Mouse (Mus musculus) common myeloid progenitor, adult 5-6 weeks (primary cell): ENCODE data around the gene Gpa33. TPM values are rescaled to one million over a fixed set of nuclear protein-coding genes. Genes with fewer than 3 reads are reported as not detected.
"Not testable (repeated sequence)": the region's sequence is repeated elsewhere in the genome, so short reads cannot be mapped to it uniquely, and the experiment has no call there.

ENCODE experiments used
- ATAC-seq: replicated peaks from 2 replicates; pipeline ENCODE4 v1.8.0; 2016; ENCODE audit warnings: low read depth, mild to moderate bottlenecking, moderate TSS enrichment, inconsistent platforms; ENCODE audit not compliant: poor library complexity, severe bottlenecking
- total RNA-seq: library from RNA; stranded (forward); fragments of 200-1000, 187-1606 nt; gene quantifications from 2 replicates; pipeline ENCODE4 v1.2.3, GENCODE M21; 2017

The Gpa33 gene
- total RNA-seq, 1 experiment from 2014 or later: not detected

DNA sequence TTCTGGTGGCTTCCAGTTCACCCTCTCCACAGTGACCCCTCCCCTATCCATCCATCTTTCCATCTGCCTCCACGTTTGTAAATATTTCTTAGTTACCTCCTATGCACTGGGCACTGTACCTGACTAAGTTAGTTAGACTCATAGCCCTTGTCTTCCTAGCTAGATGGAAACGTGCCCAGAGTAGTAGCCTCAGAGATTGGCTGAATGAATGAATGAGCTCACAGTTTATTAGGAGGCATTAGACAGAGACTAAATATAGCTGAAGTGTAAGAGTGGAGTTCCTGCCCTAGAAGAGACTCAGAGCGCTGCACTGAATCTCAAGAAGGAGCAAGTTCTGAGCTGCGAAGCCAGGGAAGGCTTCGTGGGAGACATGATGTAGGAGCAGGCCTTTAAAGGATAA lies 1.5 kb upstream of the Gpa33 start:
- no peak for ATAC-seq

GRCm38 (mm10) chr1:166132367-166132766 lies 2.3 kb downstream of the Gpa33 start:
- peak; percentile 75 for ATAC-seq

DNA sequence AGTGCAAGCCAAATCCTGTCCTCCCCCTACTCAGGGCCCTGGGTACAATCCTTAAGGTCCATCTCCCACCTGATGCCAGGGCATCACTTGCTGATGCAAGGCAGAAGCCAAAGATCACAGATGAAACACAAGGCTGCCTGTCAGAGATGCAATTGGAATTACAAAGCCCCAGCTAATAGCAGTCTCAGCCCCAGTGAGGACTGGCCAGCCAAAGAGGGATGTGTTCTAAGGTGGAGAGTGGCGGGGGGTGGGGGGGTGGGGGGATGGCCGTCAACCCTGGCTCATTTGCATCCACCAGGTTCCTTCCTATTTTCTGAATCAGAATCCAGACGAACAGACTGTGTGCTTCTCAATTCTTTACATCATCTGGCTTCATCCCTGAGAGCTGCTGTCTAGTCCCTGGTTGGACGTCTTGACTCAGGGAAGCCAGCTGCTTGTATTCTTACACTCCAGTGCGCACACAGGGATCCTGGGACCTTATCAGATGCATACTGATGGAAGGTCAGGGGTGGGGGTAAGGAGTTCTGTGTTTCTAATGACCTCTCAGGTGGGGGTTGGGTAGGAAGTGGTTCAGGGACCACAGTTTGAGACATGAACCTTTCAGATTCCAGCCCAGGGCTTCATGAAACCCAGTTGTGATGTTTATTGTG lies 5.2 kb downstream of the Gpa33 start:
- no peak for ATAC-seq

DNA sequence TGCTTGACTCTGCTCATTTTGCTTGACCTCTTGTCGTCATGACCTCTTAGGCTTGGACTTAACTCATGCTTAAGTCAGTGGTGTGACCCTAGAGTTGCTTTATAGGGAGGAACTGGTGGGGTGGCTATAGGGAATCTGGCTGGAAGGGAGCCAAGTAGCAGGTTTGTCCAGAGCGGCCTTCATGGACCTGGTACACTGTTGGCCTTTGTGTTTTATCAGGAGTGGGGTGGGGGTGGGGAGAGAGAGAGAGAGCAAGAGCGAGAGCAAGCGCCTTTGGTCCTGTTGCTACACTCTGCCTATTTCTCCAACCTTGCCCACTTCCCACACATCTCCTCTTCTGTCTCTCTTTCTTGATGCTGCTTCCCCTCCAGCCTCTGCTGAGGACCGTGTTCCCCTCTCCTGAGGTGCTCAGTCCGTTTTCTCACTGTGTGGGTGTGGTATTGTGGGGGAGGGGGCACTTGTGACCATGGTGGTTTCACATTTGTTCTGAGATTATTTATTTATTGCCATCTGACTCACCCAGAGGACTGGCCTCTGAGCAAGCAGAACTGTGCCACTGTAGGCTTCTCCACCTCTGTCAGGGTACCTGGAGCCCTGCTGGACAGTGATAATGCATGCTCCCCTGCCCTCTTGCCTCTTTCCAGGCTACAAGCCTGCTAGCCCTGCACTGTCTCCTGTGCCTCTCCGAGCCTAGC lies 7.4 kb downstream of the Gpa33 start:
- peak; percentile 46 for ATAC-seq

- peak; percentile 89 for ATAC-seq
Observed at GRCm38 (mm10) chr1:166138136-166138535, 8.1 kb downstream of the Gpa33 start.

DNA sequence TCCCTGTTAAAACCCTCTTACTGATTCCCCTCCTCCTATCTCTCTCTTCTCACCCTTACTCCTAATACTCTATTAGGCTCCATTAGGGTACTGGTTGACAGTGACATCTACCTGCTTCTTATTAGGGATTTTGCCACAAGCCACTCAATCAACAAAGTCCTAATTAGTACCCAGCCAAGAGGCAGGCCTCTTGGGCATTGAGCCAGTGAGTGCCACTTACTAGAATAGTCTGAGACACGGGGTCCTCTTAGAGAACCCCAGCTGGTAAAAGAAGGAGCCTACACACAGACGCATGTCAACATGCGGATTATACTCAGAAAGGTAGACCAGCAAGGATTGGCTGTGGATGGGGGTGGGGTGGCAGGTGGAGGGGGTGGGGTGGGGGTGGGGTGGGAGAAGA lies 9.1 kb downstream of the Gpa33 start:
- ATAC-seq: no peak

GRCm38 (mm10) chr1:166139620-166140184 lies 9.7 kb downstream of the Gpa33 start:
- ATAC-seq: no peak

- not testable (repeated sequence) for ATAC-seq
Observed at GRCm38 (mm10) chr1:166141868-166142267, 11.8 kb downstream of the Gpa33 start.

DNA sequence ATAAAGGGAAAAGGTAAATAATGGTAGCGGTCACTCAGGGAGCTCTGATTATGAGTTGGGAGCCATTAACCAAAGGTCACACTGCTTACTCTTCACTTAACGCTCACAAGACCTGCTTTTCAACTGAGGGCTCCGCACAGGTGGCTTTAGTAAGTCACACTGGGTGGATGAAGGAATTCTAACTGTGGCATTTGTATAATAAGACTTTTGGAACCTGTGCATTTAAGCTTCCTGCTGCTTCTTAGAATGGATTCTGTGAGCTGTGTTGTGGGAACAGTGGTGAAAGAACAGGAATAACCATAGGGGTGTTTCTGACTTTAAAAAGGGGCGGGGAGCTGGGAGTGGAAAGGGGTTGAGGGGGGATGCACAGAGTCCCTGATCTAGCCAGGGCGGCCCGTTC lies 12.3 kb downstream of the Gpa33 start:
- ATAC-seq: no peak

- ATAC-seq: 0 out of 2 replicates have a peak, but pooled peaks have one; percentile 23
Observed at GRCm38 (mm10) chr1:166146626-166147025, 16.6 kb downstream of the Gpa33 start.

GRCm38 (mm10) chr1:166147657-166148056 lies 17.6 kb downstream of the Gpa33 start:
- peak; percentile 50; the same call in 1 of the 2 replicates for ATAC-seq

GRCm38 (mm10) chr1:166149441-166149840 lies 19.4 kb downstream of the Gpa33 start:
- ATAC-seq: no peak

- no peak for ATAC-seq
Observed at GRCm38 (mm10) chr1:166150035-166150434, 20.0 kb downstream of the Gpa33 start.

DNA sequence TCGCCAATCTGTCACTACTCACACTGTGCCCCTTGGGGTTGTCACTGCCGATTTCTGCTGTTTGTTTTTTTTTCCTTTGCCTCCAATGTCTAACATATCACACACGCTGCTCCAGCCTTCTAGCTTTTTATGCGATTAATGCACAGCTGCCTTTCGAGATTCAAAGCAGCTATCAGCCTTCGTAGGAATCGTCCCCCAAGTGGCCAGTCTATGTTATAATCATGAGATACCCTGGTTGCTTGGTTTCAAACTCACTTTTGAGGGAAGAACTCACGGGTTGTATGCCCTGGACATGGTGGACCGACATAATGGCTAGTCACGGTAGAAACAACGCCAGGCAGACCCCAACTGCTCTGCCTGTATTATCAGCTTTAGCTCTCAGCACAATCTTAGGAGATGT lies 21.3 kb downstream of the Gpa33 start:
- no peak for ATAC-seq

- no peak for ATAC-seq
Observed at GRCm38 (mm10) chr1:166152034-166152433, 22.0 kb downstream of the Gpa33 start.

GRCm38 (mm10) chr1:166153351-166154120 lies 23.5 kb downstream of the Gpa33 start:
- ATAC-seq: peak; percentile 71

DNA sequence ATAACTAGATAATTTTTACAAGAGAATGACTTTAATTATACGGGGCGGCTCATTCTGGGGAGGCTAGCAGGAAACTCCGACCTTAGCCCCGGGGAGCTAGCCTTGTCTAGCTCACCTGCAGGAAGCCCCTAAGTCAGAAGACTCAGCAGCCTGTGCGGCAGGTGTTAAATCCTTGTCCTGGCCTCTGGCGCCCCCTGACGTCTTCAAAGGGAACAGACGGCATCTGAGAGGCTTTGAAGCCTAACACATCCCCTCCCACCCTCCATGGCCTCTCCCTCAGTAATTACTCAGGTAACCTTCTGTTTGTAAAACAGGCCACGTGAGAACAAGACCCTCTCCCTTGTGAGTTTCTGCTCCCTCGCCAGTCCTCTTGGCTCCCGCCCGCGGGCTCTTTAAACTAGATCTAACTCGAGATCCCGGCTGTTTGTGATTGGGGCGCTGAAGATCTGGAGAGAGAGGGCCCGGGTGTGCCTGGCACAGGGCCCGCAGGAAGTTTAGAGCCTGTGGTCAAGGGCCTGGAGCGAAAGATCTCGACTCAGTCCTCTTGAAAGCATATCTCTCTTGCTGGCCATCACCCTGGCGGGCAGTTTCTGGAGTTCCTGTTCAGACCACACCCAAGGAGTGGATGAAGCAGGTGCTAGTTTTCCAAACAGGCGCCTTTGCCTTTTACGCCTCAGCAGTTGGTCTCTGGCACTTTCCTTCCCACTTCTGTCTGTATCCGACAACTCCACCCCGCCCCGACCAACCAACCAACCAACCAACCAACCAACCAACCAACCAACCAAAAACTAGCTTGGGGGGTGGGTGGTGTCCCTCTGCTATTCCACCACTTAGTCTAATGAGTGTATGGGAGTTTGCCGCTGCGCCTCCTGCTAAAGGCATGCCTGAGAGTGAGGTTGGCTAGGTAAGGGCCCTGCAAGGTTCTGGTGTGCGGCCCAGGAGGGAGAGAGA lies 24.4 kb downstream of the Gpa33 start:
- peak; percentile 77 for ATAC-seq

- ATAC-seq: no peak
Observed at GRCm38 (mm10) chr1:166155113-166155494, 25.1 kb downstream of the Gpa33 start.

- ATAC-seq: no peak
Observed at GRCm38 (mm10) chr1:166157712-166158111, 27.7 kb downstream of the Gpa33 start.

DNA sequence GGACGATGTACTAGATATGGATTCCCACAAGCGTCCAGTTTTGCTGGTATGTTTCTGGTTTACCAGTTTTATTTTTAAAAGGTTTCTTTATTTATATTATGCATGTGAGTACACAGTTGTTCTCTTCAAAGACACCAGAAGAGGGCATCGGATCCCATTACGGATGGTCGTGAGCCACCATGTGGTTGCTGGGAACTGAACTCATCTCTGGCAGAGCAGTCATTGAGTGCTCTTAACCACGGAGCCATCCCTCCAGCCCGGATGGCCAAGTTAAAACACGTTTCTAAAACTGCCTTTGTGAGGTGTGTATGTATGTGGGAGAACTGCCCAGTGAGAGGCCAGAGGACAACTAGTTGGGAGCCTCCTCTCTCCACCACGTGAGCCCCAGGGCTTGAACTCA lies 28.6 kb downstream of the Gpa33 start:
- ATAC-seq: no peak
